Mouse (Mus musculus) testis, adult 2 months (tissue): ENCODE results near the gene Tmed10.

Experiments used
- CTCF ChIP-seq: fragments of 200-500 bp; IDR thresholded peaks from 2 replicates; pipeline ENCODE4 v1.5.1; 2012; ENCODE audit warnings: low read depth, mild to moderate bottlenecking, inconsistent platforms, low read length, moderate library complexity; ENCODE audit not compliant: control insufficient read depth, insufficient read depth, insufficient replicate concordance
- POLR2A ChIP-seq: fragments of 200-500 bp; IDR thresholded peaks from 2 replicates; pipeline ENCODE4 v1.6.1; 2012; ENCODE audit warnings: low read depth, mild to moderate bottlenecking, inconsistent platforms, low read length, moderate library complexity; ENCODE audit not compliant: control insufficient read depth

- no peak for TF ChIP-seq CTCF
- no peak for TF ChIP-seq POLR2A
Measured at GRCm38 (mm10) chr12:85338815-85339214, 35.8 kb downstream of the Tmed10 start.
